Mouse (Mus musculus) embryonic facial prominence, embryonic 14.5 days (tissue): ENCODE measurements at regions not wholly inside any gene's neighbourhood (a gene's known extent, or its start where the extent isn't known, plus 50 kb on each side); places are given as distances from the start of the nearest gene placed in this dataset.

ENCODE experiments used
- ATAC-seq: fragments of 200-750 bp; cut with Nextera tagmentation; 2 replicates; pipeline ENCODE4 v1.8.0; 2017; ENCODE audit warnings: low read depth, moderate number of reproducible peaks, moderate TSS enrichment
- DNase-seq: peaks from one replicate; pipeline ENCODE4 v3.0.0-alpha.2; 2015; ENCODE audit warnings: low spot score
- H3K27ac ChIP-seq: fragments of 300-500 bp; sonication (generic); replicated peaks from 2 replicates; pipeline ENCODE4 v1.5.1; 2014; ENCODE audit warnings: low read depth, mild to moderate bottlenecking, low read length, moderate library complexity
- H3K27me3 ChIP-seq: fragments of 300-500 bp; sonication (generic); replicated peaks from 2 replicates; pipeline ENCODE4 v1.6.1; 2014; ENCODE audit warnings: low read length; ENCODE audit not compliant: control insufficient read depth, insufficient read depth
- H3K36me3 ChIP-seq: fragments of 300-500 bp; sonication (generic); 2 replicates; pipeline ENCODE4 v1.6.1; 2014; ENCODE audit warnings: low read length, mixed read lengths; ENCODE audit not compliant: control insufficient read depth, insufficient read depth
- H3K4me1 ChIP-seq: fragments of 300-500 bp; sonication (generic); 2 replicates; pipeline ENCODE4 v1.6.1; 2014; ENCODE audit warnings: antibody characterized with exemption, low read length; ENCODE audit not compliant: control insufficient read depth, insufficient read depth
- H3K4me2 ChIP-seq: fragments of 300-500 bp; sonication (generic); 2 replicates; pipeline ENCODE4 v1.6.1; 2014; ENCODE audit warnings: low read depth, mild to moderate bottlenecking, low read length, moderate library complexity, mixed read lengths
- H3K4me3 ChIP-seq: fragments of 300-500 bp; sonication (generic); 2 replicates; pipeline ENCODE4 v1.5.1; 2014; ENCODE audit warnings: low read depth, mild to moderate bottlenecking, low read length
- H3K9ac ChIP-seq: fragments of 300-500 bp; sonication (generic); 2 replicates; pipeline ENCODE4 v1.6.1; 2014; ENCODE audit warnings: low read depth, mild to moderate bottlenecking, low read length, moderate library complexity, mixed read lengths
- H3K9me3 ChIP-seq: fragments of 300-500 bp; sonication (generic); 2 replicates; pipeline ENCODE4 v1.6.1; 2016; ENCODE audit warnings: low read length; ENCODE audit not compliant: control insufficient read depth
- WGBS: fragments of 180-500 bp; shearing (Covaris S2); extraction: QIAGEN DNeasy Blood & Tissue Kit; methylation state at CpG from one replicate; pipeline ENCODE4 v1.1.7; 2014; 5-methylcytosine and 5-hydroxymethylcytosine counted together

DNA sequence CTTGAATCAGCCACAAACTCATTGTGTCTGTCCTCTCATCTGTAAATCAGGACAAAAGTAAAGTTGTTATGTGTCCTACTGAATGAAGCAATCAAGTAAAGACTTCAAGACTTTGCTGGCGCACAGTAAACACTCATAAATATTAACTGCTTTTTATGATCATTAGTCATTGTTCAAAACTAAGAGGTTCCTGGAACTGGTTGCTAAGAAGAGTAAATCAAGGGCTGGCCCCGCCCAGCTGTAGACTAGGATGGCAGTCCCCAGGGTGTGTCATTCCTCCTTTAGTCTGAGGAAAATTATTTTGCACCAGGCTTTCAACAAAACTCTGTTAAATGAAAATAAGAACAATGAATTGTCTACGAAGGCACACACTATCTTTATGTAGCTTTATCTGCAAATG is 113.0 kb downstream of the Cog6 start:
- 88% methylated on average over 3 of the region's 3 CpGs for WGBS

DNA sequence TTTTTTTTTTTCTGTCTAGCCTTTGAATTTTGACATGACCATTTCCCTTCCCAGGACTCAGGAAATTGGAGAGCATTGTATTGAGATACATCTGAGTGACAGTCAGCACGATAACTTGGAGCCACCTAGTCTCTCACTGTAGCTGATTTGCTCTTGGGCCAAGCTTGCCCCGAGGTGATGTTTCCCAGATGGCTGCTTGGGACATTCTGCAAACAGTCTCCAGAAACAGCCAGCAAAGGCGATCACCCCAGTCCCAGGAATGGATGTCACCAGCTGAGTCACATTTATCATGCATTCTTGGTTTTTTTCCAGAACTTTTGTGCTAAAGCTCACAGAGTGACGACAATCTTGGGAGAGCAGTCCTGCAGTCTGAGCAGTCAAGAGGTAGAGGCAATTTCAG is 119.4 kb downstream of the Cog6 start:
- Histone ChIP-seq H3K27ac (no peak overlapping the region), H3K36me3 (no peaks in the 10 kb centered on the region), H3K4me3 (no peak overlapping the region), H3K9ac (no peak overlapping the region), H3K27me3 (no peaks in the 10 kb centered on the region), H3K9me3 (no peaks in the 10 kb centered on the region), H3K4me2 (no peak overlapping the region), H3K4me1 (no peaks in the 10 kb centered on the region)
- DNase-seq (peak; percentile 38), ATAC-seq (no peak)
- WGBS: 33% methylated on average over 4 of the region's 4 CpGs

More for the DNA sequence above, 113.0 kb downstream of the Cog6 start:
- no peaks in the 10 kb centered on the region for H3K9me3 ChIP-seq
- no peak overlapping the region for H3K9ac ChIP-seq
- no peak overlapping the region for H3K27ac ChIP-seq
- no peak overlapping the region for H3K4me2 ChIP-seq
- no peak overlapping the region for H3K4me3 ChIP-seq
- DNase-seq: no peak
- H3K4me1 ChIP-seq: no peaks in the 10 kb centered on the region
- ATAC-seq: no peak
- no peaks in the 10 kb centered on the region for H3K36me3 ChIP-seq
- no peaks in the 10 kb centered on the region for H3K27me3 ChIP-seq

DNA sequence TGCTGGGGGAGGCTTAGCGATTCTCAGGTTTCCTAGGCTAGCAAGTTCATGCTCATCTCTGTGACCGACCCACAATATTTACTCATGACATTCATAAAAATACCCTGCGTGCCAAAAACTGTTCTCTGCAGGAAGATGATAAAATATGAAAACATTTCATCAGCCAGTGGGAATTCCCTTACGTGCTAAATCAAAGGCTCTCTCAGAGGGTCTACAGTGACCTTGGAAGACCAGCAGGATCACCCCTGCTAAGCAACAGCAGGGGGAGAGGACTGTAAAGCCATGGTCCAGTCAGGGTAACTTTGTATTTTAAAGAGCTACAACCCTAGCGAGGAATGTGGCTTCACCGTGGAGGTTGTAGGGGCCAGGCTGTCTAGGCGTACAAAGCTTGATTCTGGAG is 120.6 kb downstream of the Cog6 start:
- no peak overlapping the region for H3K4me3 ChIP-seq
- no peaks in the 10 kb centered on the region for H3K27me3 ChIP-seq
- no peak overlapping the region for H3K9ac ChIP-seq
- no peak overlapping the region for H3K27ac ChIP-seq
- H3K9me3 ChIP-seq: no peaks in the 10 kb centered on the region
- DNase-seq (no peak), ATAC-seq (no peak)
- 74% methylated on average over 7 of the region's 7 CpGs for WGBS
- H3K4me2 ChIP-seq: no peak overlapping the region
- H3K36me3 ChIP-seq: no peaks in the 10 kb centered on the region
- no peaks in the 10 kb centered on the region for H3K4me1 ChIP-seq

DNA sequence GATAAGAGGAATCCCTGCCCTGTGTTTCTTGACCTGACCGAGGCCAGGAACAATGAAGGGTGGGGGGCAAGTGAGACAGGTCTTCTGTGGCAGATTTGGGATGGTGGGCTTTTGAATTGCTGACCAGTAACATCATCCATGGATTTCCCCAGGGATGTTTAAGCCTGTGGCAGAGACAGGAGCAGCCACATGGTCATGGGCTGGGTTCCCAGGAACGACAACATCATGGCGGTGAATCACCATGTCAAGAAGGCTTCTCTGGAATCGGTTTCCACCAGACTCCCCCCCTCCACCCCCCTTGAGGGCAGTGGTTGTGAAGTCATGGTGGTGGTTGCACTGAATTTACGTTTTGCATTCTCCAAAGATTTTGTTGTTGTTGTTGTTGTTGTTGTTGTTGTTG is 121.3 kb downstream of the Cog6 start:
- Histone ChIP-seq H3K9me3 (no peaks in the 10 kb centered on the region), H3K4me1 (no peaks in the 10 kb centered on the region), H3K27ac (no peak overlapping the region), H3K36me3 (no peaks in the 10 kb centered on the region), H3K9ac (no peak overlapping the region), H3K4me3 (no peak overlapping the region), H3K27me3 (no peaks in the 10 kb centered on the region), H3K4me2 (no peak overlapping the region)
- DNase-seq (no peak), ATAC-seq (no peak)
- WGBS: 83% methylated on average over 5 of the region's 5 CpGs

DNA sequence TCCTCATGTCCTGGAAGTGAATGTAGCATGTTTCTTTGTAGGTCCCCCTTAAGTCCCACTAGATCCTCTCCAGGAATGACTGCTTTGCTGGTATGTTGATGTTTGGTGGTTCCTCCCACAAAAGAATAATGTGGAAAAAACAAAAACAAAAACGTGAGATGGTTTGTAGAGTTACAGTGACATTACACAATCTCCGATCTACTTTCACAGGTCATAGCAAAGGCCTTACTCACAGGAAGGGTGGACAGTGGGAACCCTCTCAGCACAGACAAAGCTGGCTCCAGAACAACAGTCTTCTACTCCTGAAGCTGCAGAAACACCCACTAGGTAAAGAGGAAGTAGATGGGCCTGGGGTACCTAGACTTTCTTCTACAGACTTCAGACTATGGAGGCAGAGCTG is 122.2 kb downstream of the Cog6 start:
- Histone ChIP-seq H3K9me3 (no peaks in the 10 kb centered on the region), H3K4me3 (no peak overlapping the region), H3K4me2 (no peak overlapping the region), H3K9ac (no peak overlapping the region), H3K27ac (no peak overlapping the region), H3K27me3 (no peaks in the 10 kb centered on the region), H3K36me3 (no peaks in the 10 kb centered on the region), H3K4me1 (no peaks in the 10 kb centered on the region)
- no peak for ATAC-seq
- WGBS: 82% methylated on average over 2 of the region's 2 CpGs
- DNase-seq: no peak

DNA sequence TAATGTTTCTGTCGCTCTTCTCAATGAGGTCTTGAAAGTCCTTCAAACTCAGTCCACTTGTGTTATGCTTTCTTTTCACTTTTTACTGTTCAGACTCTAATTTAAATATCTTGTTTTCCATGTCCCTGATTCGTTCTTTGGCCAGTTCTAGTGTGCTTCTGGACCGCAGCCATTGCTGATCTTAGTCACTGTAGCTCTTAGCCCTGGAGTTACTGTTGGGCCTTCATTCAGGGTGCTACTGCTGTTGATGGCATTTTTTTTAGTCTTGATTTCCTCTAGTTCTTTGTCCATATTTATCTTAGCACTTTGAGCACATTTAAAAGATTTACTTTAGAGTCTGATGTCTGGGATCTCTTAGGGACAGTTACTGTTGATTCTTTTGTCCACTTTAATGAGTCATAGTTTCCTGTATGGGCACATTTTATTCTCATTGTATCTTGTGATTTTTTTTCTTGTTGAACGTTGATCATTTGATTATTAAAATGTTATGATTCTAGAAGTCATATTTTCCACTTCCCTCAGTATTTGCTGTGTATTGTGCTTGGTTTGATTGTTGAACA is 127.8 kb downstream of the Cog6 start:
- Histone ChIP-seq H3K27ac (no peak overlapping the region), H3K9ac (no peak overlapping the region), H3K9me3 (no peaks in the 10 kb centered on the region), H3K4me3 (no peak overlapping the region), H3K4me1 (no peaks in the 10 kb centered on the region), H3K27me3 (no peaks in the 10 kb centered on the region), H3K36me3 (no peaks in the 10 kb centered on the region), H3K4me2 (no peak overlapping the region)
- ATAC-seq (no peak), DNase-seq (no peak)
- WGBS: 70% methylated on average over 4 of the region's 4 CpGs

DNA sequence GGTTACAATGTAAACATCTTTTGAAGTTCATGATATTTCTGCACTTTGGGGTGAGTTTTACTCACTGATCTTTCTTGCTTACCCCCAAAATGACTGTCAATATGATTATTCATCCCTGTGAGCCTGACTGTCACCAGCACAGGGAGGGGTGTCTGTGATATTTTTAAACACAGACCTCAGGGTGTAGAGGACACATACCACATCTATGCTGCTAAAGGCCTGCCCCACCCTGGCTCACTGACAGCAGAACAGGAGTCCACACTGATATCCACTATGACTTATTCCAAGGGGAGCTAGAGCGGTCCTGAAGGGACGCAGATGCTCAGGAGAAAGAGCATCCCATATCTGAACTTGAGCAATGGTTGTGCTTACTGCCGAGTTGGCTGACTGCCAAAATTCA is 135.1 kb downstream of the Cog6 start:
- Histone ChIP-seq H3K36me3 (no peaks in the 10 kb centered on the region), H3K27me3 (no peaks in the 10 kb centered on the region), H3K4me3 (no peak overlapping the region), H3K9me3 (0 out of 2 replicates have a peak, but pooled peaks cover 2% of the 10 kb centered on the region), H3K4me1 (no peaks in the 10 kb centered on the region), H3K27ac (no peak overlapping the region), H3K4me2 (no peak overlapping the region), H3K9ac (no peak overlapping the region)
- DNase-seq (no peak), ATAC-seq (no peak)
- WGBS: 94% methylated on average over 3 of the region's 3 CpGs

DNA sequence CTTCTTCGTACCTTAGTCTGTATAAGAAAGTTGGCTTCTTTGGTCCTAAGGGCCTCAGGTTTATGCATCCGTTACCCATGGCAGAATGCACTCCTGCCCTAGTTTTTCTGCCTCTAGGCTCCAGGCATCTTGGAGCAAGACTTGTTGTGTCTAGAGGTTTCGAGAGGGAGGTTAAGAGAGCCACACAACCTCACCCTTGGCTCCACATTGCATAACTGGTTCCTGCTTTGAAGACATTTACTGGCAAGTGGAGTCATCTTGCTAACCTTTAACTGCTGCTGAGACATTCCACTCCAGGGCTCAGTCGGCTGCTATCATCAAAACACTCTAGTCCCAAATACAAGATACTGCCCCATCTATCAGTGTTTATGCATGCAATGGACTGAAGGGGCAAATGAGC is 135.9 kb downstream of the Cog6 start:
- Histone ChIP-seq H3K9me3 (0 out of 2 replicates have a peak, but pooled peaks cover 2% of the 10 kb centered on the region), H3K4me1 (no peaks in the 10 kb centered on the region), H3K36me3 (no peaks in the 10 kb centered on the region), H3K27ac (no peak overlapping the region), H3K4me3 (no peak overlapping the region), H3K9ac (no peak overlapping the region), H3K27me3 (no peaks in the 10 kb centered on the region), H3K4me2 (no peak overlapping the region)
- 79% methylated on average over 4 of the region's 4 CpGs for WGBS
- no peak for DNase-seq
- ATAC-seq: no peak

DNA sequence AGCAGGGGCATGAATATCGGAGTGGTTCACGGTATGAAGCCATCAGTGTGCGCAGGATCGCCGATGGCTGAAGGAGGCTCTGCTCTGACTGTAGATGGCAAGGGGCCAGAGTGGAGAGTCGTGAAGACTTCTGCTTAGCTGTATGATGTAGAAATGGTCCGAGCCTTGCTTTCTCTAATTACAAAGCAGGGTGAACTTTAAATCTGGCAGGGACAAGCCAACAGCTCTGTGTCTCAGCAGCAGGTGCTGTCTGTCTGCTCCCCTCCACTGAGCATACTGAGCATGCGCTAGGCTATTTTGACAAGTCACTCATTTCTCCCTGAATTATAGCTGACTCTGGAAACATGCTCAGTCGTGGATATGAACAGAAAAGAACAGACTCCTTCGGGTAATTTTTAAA is 137.3 kb downstream of the Cog6 start:
- peak; percentile 57 for DNase-seq

More for the DNA sequence above, 137.3 kb downstream of the Cog6 start:
- Histone ChIP-seq H3K27ac (no peak overlapping the region), H3K4me1 (no peaks in the 10 kb centered on the region), H3K9me3 (0 out of 2 replicates have a peak, but pooled peaks cover 2% of the 10 kb centered on the region), H3K4me2 (no peak overlapping the region), H3K36me3 (no peaks in the 10 kb centered on the region), H3K9ac (no peak overlapping the region), H3K27me3 (no peaks in the 10 kb centered on the region), H3K4me3 (no peak overlapping the region)
- no peak for ATAC-seq
- 68% methylated on average over 10 of the region's 10 CpGs for WGBS
